Mouse (Mus musculus): ENCODE data around the gene Rab31. TPM values are rescaled to one million over a fixed set of nuclear protein-coding genes. Genes with fewer than 3 reads are reported as not detected.

Gene Rab31
- total RNA-seq, 1 experiment: 22.8 TPM

- H3K4me1 ChIP-seq (ENCODE audit: control insufficient read depth in 2 of 2, insufficient read depth in 2 of 2, low read length in 2 of 2, poor library complexity in 1 of 2): peaks cover 1 to 6% of the 10 kb centered on the region in 2 experiments; a peak in 3 of 4 replicates
- no peak for DNase-seq (ENCODE audit: low read depth, low spot score)
- TF ChIP-seq HCFC1 (IDR thresholded peaks at IDR 0.05; ENCODE audit: borderline replicate concordance, insufficient read depth, low read length) (no peak), CHD2 (IDR thresholded peaks at IDR 0.05; ENCODE audit: low read depth, low read length) (peak; percentile 91), ZC3H11A (IDR thresholded peaks at IDR 0.05; ENCODE audit: borderline replicate concordance, low read depth, low read length) (no peak), ZNF384 (IDR thresholded peaks at IDR 0.05; ENCODE audit: low read depth, low read length) (no peak)
Measured at GRCm38 (mm10) chr17:65763221-65763620, 9.3 kb downstream of the Rab31 start.

GRCm38 (mm10) chr17:65757150-65757549, 15.4 kb downstream of the Rab31 start:
- Histone ChIP-seq H3K4me1 (ENCODE audit: control insufficient read depth in 2 of 2, insufficient read depth in 2 of 2, low read length in 2 of 2, poor library complexity in 1 of 2) (no peaks in the 10 kb centered on the region; a peak in 1 of 4 replicates), H3K27ac (ENCODE audit: insufficient read depth, low read depth, low read length, poor library complexity, severe bottlenecking) (no peak overlapping the region), H3K9ac (ENCODE audit: insufficient read depth, low read depth, low read length, poor library complexity, severe bottlenecking) (no peak overlapping the region), H3K36me3 (ENCODE audit: control insufficient read depth, insufficient read depth, low read length, poor library complexity, severe bottlenecking) (no peaks in the 10 kb centered on the region), H3K4me3 (ENCODE audit: insufficient read depth in 1 of 2, low read depth in 1 of 2, low read length in 2 of 2, poor library complexity in 1 of 2, severe bottlenecking in 1 of 2) (no peak overlapping the region), H3K9me3 (ENCODE audit: control insufficient read depth, insufficient read depth, low read depth, low read length) (no peaks in the 10 kb centered on the region)
- TF ChIP-seq CHD2 (IDR thresholded peaks at IDR 0.05; ENCODE audit: low read depth, low read length) (no peak), HCFC1 (IDR thresholded peaks at IDR 0.05; ENCODE audit: borderline replicate concordance, insufficient read depth, low read length) (no peak), ZC3H11A (IDR thresholded peaks at IDR 0.05; ENCODE audit: borderline replicate concordance, low read depth, low read length) (no peak), MAFK (IDR thresholded peaks at IDR 0.05; ENCODE audit: insufficient read depth, low read depth, low read length) (no peak)
- no peak for DNase-seq (ENCODE audit: low read depth, low spot score)
- in situ Hi-C loops (cut with MboI; ENCODE audit: low sequenced_read_pairs in 2 of 2, unreplicated experiment in 2 of 2): no loop called here

More at GRCm38 (mm10) chr17:65763221-65763620, 9.3 kb downstream of the Rab31 start:
- no peak overlapping the region for H3K9ac ChIP-seq (ENCODE audit: insufficient read depth, low read depth, low read length, poor library complexity, severe bottlenecking)
- no peak overlapping the region for H3K27ac ChIP-seq (ENCODE audit: insufficient read depth, low read depth, low read length, poor library complexity, severe bottlenecking)
- in situ Hi-C loops (cut with MboI; ENCODE audit: low sequenced_read_pairs in 2 of 2, unreplicated experiment in 2 of 2): no loop called here
- no peak overlapping the region; a peak in 1 of 4 replicates for H3K4me3 ChIP-seq (ENCODE audit: insufficient read depth in 1 of 2, low read depth in 1 of 2, low read length in 2 of 2, poor library complexity in 1 of 2, severe bottlenecking in 1 of 2)
- H3K36me3 ChIP-seq (ENCODE audit: control insufficient read depth, insufficient read depth, low read length, poor library complexity, severe bottlenecking): no peaks in the 10 kb centered on the region
- no peaks in the 10 kb centered on the region for H3K9me3 ChIP-seq (ENCODE audit: control insufficient read depth, insufficient read depth, low read depth, low read length)

- in situ Hi-C loops (cut with MboI; ENCODE audit: low sequenced_read_pairs in 2 of 2, unreplicated experiment in 2 of 2): no loop called here
- no peaks in the 10 kb centered on the region for H3K9me3 ChIP-seq (ENCODE audit: control insufficient read depth, insufficient read depth, low read depth, low read length)
- no peak overlapping the region for H3K4me3 ChIP-seq (ENCODE audit: insufficient read depth in 1 of 2, low read depth in 1 of 2, low read length in 2 of 2, poor library complexity in 1 of 2, severe bottlenecking in 1 of 2)
- DNase-seq (ENCODE audit: low read depth, low spot score): no peak
- H3K4me1 ChIP-seq (ENCODE audit: control insufficient read depth in 2 of 2, insufficient read depth in 2 of 2, low read length in 2 of 2, poor library complexity in 1 of 2): no peaks in the 10 kb centered on the region; a peak in 1 of 4 replicates
- no peaks in the 10 kb centered on the region for H3K36me3 ChIP-seq (ENCODE audit: control insufficient read depth, insufficient read depth, low read length, poor library complexity, severe bottlenecking)
- no peak overlapping the region for H3K9ac ChIP-seq (ENCODE audit: insufficient read depth, low read depth, low read length, poor library complexity, severe bottlenecking)
- TF ChIP-seq HCFC1 (IDR thresholded peaks at IDR 0.05; ENCODE audit: borderline replicate concordance, insufficient read depth, low read length) (no peak), MAFK (IDR thresholded peaks at IDR 0.05; ENCODE audit: insufficient read depth, low read depth, low read length) (no peak), CHD2 (IDR thresholded peaks at IDR 0.05; ENCODE audit: low read depth, low read length) (no peak), ZC3H11A (IDR thresholded peaks at IDR 0.05; ENCODE audit: borderline replicate concordance, low read depth, low read length) (no peak), ZNF384 (IDR thresholded peaks at IDR 0.05; ENCODE audit: low read depth, low read length) (no peak)
- H3K27ac ChIP-seq (ENCODE audit: insufficient read depth, low read depth, low read length, poor library complexity, severe bottlenecking): no peak overlapping the region
Measured at GRCm38 (mm10) chr17:65755857-65756256, 16.7 kb downstream of the Rab31 start.

GRCm38 (mm10) chr17:65753130-65753529, 19.4 kb downstream of the Rab31 start:
- Histone ChIP-seq H3K9me3 (ENCODE audit: control insufficient read depth, insufficient read depth, low read depth, low read length) (no peaks in the 10 kb centered on the region), H3K9ac (ENCODE audit: insufficient read depth, low read depth, low read length, poor library complexity, severe bottlenecking) (no peak overlapping the region), H3K27ac (ENCODE audit: insufficient read depth, low read depth, low read length, poor library complexity, severe bottlenecking) (no peak overlapping the region), H3K36me3 (ENCODE audit: control insufficient read depth, insufficient read depth, low read length, poor library complexity, severe bottlenecking) (no peaks in the 10 kb centered on the region), H3K4me3 (ENCODE audit: insufficient read depth in 1 of 2, low read depth in 1 of 2, low read length in 2 of 2, poor library complexity in 1 of 2, severe bottlenecking in 1 of 2) (no peak overlapping the region), H3K4me1 (ENCODE audit: control insufficient read depth in 2 of 2, insufficient read depth in 2 of 2, low read length in 2 of 2, poor library complexity in 1 of 2) (no peaks in the 10 kb centered on the region; a peak in 1 of 4 replicates)
- TF ChIP-seq HCFC1 (IDR thresholded peaks at IDR 0.05; ENCODE audit: borderline replicate concordance, insufficient read depth, low read length): no peak
- no peak for TF ChIP-seq MAFK (IDR thresholded peaks at IDR 0.05; ENCODE audit: insufficient read depth, low read depth, low read length)
- no peak for TF ChIP-seq CHD2 (IDR thresholded peaks at IDR 0.05; ENCODE audit: low read depth, low read length)
- TF ChIP-seq ZC3H11A (IDR thresholded peaks at IDR 0.05; ENCODE audit: borderline replicate concordance, low read depth, low read length): no peak
- TF ChIP-seq ZNF384 (IDR thresholded peaks at IDR 0.05; ENCODE audit: low read depth, low read length): no peak
- no peak for DNase-seq (ENCODE audit: low read depth, low spot score)
- in situ Hi-C loops (cut with MboI; ENCODE audit: low sequenced_read_pairs in 2 of 2, unreplicated experiment in 2 of 2): no loop called here

GRCm38 (mm10) chr17:65750301-65750700, 22.3 kb downstream of the Rab31 start:
- in situ Hi-C loops (cut with MboI; ENCODE audit: low sequenced_read_pairs in 2 of 2, unreplicated experiment in 2 of 2): no loop called here
- Histone ChIP-seq H3K36me3 (ENCODE audit: control insufficient read depth, insufficient read depth, low read length, poor library complexity, severe bottlenecking) (no peaks in the 10 kb centered on the region), H3K27ac (ENCODE audit: insufficient read depth, low read depth, low read length, poor library complexity, severe bottlenecking) (no peak overlapping the region), H3K9me3 (ENCODE audit: control insufficient read depth, insufficient read depth, low read depth, low read length) (no peaks in the 10 kb centered on the region), H3K4me1 (ENCODE audit: control insufficient read depth in 2 of 2, insufficient read depth in 2 of 2, low read length in 2 of 2, poor library complexity in 1 of 2) (peaks cover 4 to 8% of the 10 kb centered on the region in 2 experiments; a peak in 2 of 4 replicates), H3K9ac (ENCODE audit: insufficient read depth, low read depth, low read length, poor library complexity, severe bottlenecking) (no peak overlapping the region), H3K4me3 (ENCODE audit: insufficient read depth in 1 of 2, low read depth in 1 of 2, low read length in 2 of 2, poor library complexity in 1 of 2, severe bottlenecking in 1 of 2) (no peak overlapping the region)
- TF ChIP-seq ZC3H11A (IDR thresholded peaks at IDR 0.05; ENCODE audit: borderline replicate concordance, low read depth, low read length) (no peak), MAFK (IDR thresholded peaks at IDR 0.05; ENCODE audit: insufficient read depth, low read depth, low read length) (no peak), CHD2 (IDR thresholded peaks at IDR 0.05; ENCODE audit: low read depth, low read length) (no peak), HCFC1 (IDR thresholded peaks at IDR 0.05; ENCODE audit: borderline replicate concordance, insufficient read depth, low read length) (no peak), ZNF384 (IDR thresholded peaks at IDR 0.05; ENCODE audit: low read depth, low read length) (no peak)
- DNase-seq (ENCODE audit: low read depth, low spot score): no peak

All from ES-E14 (cell line).